Comparison of ENCODE assay signal across 15 mouse cellular contexts in the genomic region with DNA sequence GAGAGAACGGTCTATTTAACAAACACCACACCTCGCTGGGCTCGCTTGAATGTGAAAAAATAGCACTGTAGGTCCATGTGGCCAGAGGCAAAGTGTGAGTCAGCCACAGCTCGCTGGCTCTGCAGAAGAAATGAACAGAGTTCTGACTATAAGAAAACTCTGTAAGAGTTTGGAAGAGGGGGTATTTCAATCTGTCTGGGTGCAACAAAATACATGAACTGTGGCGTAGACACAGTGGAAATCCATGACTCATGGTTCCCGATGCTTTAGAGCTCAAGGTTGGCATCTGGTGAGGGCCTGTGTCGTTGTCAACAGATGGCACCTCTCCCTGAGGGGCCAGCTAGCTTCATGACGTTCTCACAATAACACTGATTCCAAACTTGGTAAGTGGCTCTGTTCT.
DNase-seq lines count a peak whose midpoint lies in the region; ATAC-seq and TF ChIP-seq lines count a peak whose summit lies in the region.
"Had no signal": no experiment of that assay in that cellular context is flagged by ENCODE, and none has a peak within 500 bp of the region (broad histone marks: within the 10 kb centered on the region; RNA-seq: fewer than 3 reads in every experiment).

No protein-coding gene starts in this region.

- H3K4me1 ChIP-seq in kidney, adult 2 months (ENCODE audit: control insufficient read depth, insufficient read depth, low read length), result no peaks in the 10 kb centered on the region
- H3K4me1 ChIP-seq: midbrain, embryonic 13.5 days had no signal

- no peaks in the 10 kb centered on the region for H3K36me3 ChIP-seq in kidney, adult 2 months (ENCODE audit: control insufficient read depth, insufficient read depth, low read length)
- no peaks in the 10 kb centered on the region for H3K36me3 ChIP-seq in myocyte (ENCODE audit: control insufficient read depth, insufficient read depth)
- H3K36me3 ChIP-seq: heart, embryonic 13.5 days; midbrain, embryonic 13.5 days had no signal

- no peak overlapping the region for H3K27ac ChIP-seq in kidney, adult 2 months (ENCODE audit: insufficient read depth, low read depth, low read length)
- H3K27ac ChIP-seq: heart, embryonic 13.5 days; macrophage; midbrain, embryonic 13.5 days had no signal

- ATAC-seq in Patski, result peak; percentile 77
- ATAC-seq: forebrain, postnatal 0 days; midbrain, embryonic 13.5 days had no signal

- no peak for TF ChIP-seq CTCF in kidney, adult 2 months (conservative IDR thresholded peaks at IDR 0.05; ENCODE audit: insufficient read depth, insufficient read length, low read depth, low read length)
- no peak for TF ChIP-seq CTCF in Patski (IDR thresholded peaks at IDR 0.05)

- no peak for TF ChIP-seq POLR2A in kidney, adult 2 months (IDR thresholded peaks at IDR 0.05; ENCODE audit: low read depth, low read length)
- TF ChIP-seq POLR2A in myocyte (IDR thresholded peaks at IDR 0.05; ENCODE audit: insufficient read length, low read depth), result no peak

- in situ Hi-C loops in Patski (cut with MboI; ENCODE audit: low pct_unique_long_range_greater_than_20kb), result no loop called here

- H3ac ChIP-seq in myocyte (ENCODE audit: control insufficient read depth, insufficient read length), result no peak overlapping the region

- no peaks in the 10 kb centered on the region for H3K79me2 ChIP-seq in myocyte (ENCODE audit: control insufficient read depth, insufficient read depth)

- CTCF ChIA-PET in Patski (lab: Charles Lee), result interaction anchor here (0.7 to 2.4 kb wide), 4 partner anchors 14 to 84 kb away, joined by 3 to 13 read pairs (median 4); no protein-coding TSS in a partner anchor

- H3K4me2 ChIP-seq in myocyte (ENCODE audit: low read depth), result peak overlapping the region; percentile 24
- H3K4me2 ChIP-seq: heart, embryonic 13.5 days; midbrain, embryonic 13.5 days had no signal

- 52% methylated on average over 8 of the region's 8 CpGs for WGBS in kidney, adult 2 months

- H3K27me3 ChIP-seq in kidney, adult 2 months (replicated peaks; ENCODE audit: control insufficient read depth, insufficient read depth, low read length), result no peaks in the 10 kb centered on the region
- H3K27me3 ChIP-seq in Patski (no peaks in the 10 kb centered on the region), myocyte (ENCODE audit: control insufficient read depth, insufficient read depth, insufficient read length) (no peaks in the 10 kb centered on the region)
- H3K27me3 ChIP-seq: CH12.LX; heart, embryonic 13.5 days; midbrain, embryonic 13.5 days had no signal

- peak; percentile 18 for DNase-seq in kidney, adult 2 months
- no peak for DNase-seq in kidney, postnatal 10 days
- peak; percentile 67 for DNase-seq in Patski (ENCODE audit: low read depth, low spot score)
- DNase-seq in cerebellum, adult 18-20 months, result peak; percentile 56 to 59
- no peak for DNase-seq in lung, postnatal 14 days
- no peak for DNase-seq in B cell, adult 2 months
- DNase-seq: forebrain, postnatal 0 days; gastrocnemius, postnatal 36 days; kidney, postnatal 4 days; lung, adult 18-20 months had no signal

- POLR2A ChIA-PET in Patski (lab: Charles Lee), result no interaction called here

- H3K4me3 ChIP-seq in kidney, adult 2 months (ENCODE audit: insufficient read depth, low read depth, low read length), result no peak overlapping the region
- no peak overlapping the region for H3K4me3 ChIP-seq in myocyte
- H3K4me3 ChIP-seq: heart, embryonic 13.5 days; midbrain, embryonic 13.5 days had no signal

TF ChIP-seq in myocyte, 11 proteins besides CTCF, POLR2A, EP300 and RAD21:
- TF ChIP-seq E2F4 (IDR thresholded peaks at IDR 0.05; ENCODE audit: insufficient read depth) (no peak), MAX (IDR thresholded peaks at IDR 0.05; ENCODE audit: low read depth) (no peak), MYOG (IDR thresholded peaks at IDR 0.05; ENCODE audit: control insufficient read depth in 1 of 3, insufficient read depth in 1 of 3, insufficient read length in 2 of 3, low read depth in 2 of 3) (no peak), TCF3 (IDR thresholded peaks at IDR 0.05; ENCODE audit: insufficient read length, low read depth) (no peak), POLR2AphosphoS2 (IDR thresholded peaks at IDR 0.05; ENCODE audit: insufficient read length, low read depth) (no peak), CEBPB (IDR thresholded peaks at IDR 0.05; ENCODE audit: insufficient read depth, poor library complexity, severe bottlenecking) (no peak), USF1 (IDR thresholded peaks at IDR 0.05; ENCODE audit: low read depth) (no peak), TCF12 (IDR thresholded peaks at IDR 0.05; ENCODE audit: insufficient read depth, poor library complexity, severe bottlenecking) (no peak), MYOD1 (IDR thresholded peaks at IDR 0.05; ENCODE audit: control insufficient read depth in 1 of 3, insufficient read length in 2 of 3, low read depth in 2 of 3) (no peak), REST (IDR thresholded peaks at IDR 0.05; ENCODE audit: insufficient read depth, insufficient read length) (no peak), SRF (IDR thresholded peaks at IDR 0.05; ENCODE audit: control insufficient read depth, insufficient read length, low read depth) (no peak)

Comparison
In these comparisons a context has a peak if more than half of its experiments do, and no peak if none do; other contexts are left out.
1. DNase-seq: peak in kidney, adult 2 months (single experiment), Patski (single experiment) and cerebellum, adult 18-20 months (2 of 2); none in kidney, postnatal 10 days (single experiment), lung, postnatal 14 days (single experiment) and B cell, adult 2 months (0 of 2).